Mouse (Mus musculus): Measurements from ENCODE around the gene Tgtp2. TPM values are rescaled to one million over a fixed set of nuclear protein-coding genes. Genes with fewer than 3 reads are reported as not detected.

Tgtp2 gene
- polyA plus RNA-seq, 1 experiment from 2014 or later = not detected

DNA sequence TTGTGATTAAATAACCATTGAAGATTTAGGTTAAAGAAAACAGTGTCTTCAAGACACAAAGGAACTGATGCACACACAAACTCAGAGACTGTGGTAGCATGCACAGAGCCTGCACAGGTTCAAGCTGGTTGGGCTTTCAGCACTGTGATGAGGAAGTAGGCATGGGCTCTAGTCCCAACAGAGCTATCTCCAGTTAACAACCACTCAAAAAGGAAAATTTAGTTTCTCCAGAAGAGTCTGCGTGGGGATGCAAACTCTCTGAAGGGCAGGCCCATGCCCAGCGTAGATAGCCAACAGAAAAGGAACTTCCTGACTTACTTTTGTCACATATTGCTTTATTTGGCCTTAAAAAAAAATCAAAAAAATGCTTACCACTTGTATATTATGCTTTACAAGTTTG is 28.8 kb upstream of the Tgtp2 start:
- H3K4me3 ChIP-seq = no peak overlapping the region
- H3K4me1 ChIP-seq = peaks cover 8% of the 10 kb centered on the region
- no peaks in the 10 kb centered on the region for H3K9me3 ChIP-seq
- WGBS = 94% methylated on average over 2 of the region's 2 CpGs
- no peaks in the 10 kb centered on the region for H3K27me3 ChIP-seq (replicated peaks; ENCODE audit: low read depth, poor library complexity, severe bottlenecking)
- no peaks in the 10 kb centered on the region for H3K36me3 ChIP-seq (replicated peaks)
- no peak overlapping the region for H3K27ac ChIP-seq (replicated peaks)
- DNase-seq (ENCODE audit: low spot score) = no peak

DNA sequence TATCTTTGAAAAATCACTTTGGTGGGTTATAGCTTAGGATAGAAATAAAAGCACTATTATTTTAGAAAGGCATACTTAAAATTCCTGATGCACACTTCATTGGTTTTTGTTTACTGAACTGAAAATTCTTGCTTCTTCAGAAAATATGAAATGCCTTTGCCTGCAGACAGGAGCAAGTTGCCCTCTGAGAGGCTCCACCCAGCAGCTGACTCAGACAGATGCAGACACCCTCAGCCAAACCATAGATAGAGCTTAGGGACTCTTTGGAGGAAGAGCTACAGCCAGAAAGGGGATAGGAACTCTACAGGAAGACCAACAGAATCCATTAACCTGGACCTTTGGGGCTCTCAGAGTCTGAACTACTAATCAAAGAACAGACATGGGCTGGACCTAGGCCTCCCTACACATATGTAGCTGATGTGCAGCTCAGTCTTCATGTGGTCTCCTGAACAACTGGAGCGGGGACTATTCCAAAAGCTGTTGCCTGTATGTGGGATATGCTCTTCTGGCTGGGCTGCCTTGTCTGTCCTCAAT is 28.1 kb upstream of the Tgtp2 start:
- no peak overlapping the region for H3K4me3 ChIP-seq
- no peaks in the 10 kb centered on the region for H3K36me3 ChIP-seq (replicated peaks)
- 92% methylated on average over 1 of the region's 1 CpGs for WGBS
- no peaks in the 10 kb centered on the region for H3K9me3 ChIP-seq
- H3K4me1 ChIP-seq = peaks cover 8% of the 10 kb centered on the region
- H3K27me3 ChIP-seq (replicated peaks; ENCODE audit: low read depth, poor library complexity, severe bottlenecking) = no peaks in the 10 kb centered on the region
- no peak overlapping the region for H3K27ac ChIP-seq (replicated peaks)
- DNase-seq (ENCODE audit: low spot score) = no peak

DNA sequence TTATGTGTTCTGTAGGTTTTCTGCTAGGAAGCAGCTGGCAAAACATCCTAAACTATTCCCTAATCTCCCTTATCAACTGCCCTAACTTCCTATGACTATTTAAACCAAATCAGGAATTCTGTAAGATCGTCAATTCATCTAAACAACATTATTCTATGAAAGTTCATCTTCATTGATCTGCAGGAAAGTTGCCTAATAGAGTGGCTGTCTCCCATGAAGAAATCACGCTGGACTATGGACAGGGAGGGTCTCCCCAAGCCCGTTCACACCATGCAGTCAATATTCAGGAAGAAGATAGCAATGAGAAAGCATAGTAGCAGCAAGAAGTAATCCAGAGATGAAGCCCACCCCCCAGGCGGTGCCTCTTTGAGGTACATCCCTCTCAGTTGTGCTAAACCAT is 27.2 kb upstream of the Tgtp2 start:
- Histone ChIP-seq H3K27me3 (replicated peaks; ENCODE audit: low read depth, poor library complexity, severe bottlenecking) (no peaks in the 10 kb centered on the region), H3K36me3 (replicated peaks) (no peaks in the 10 kb centered on the region), H3K27ac (replicated peaks) (no peak overlapping the region), H3K9me3 (no peaks in the 10 kb centered on the region), H3K4me1 (peaks cover 8% of the 10 kb centered on the region), H3K4me3 (no peak overlapping the region)
- 74% methylated on average over 4 of the region's 4 CpGs for WGBS
- DNase-seq (ENCODE audit: low spot score) = no peak

DNA sequence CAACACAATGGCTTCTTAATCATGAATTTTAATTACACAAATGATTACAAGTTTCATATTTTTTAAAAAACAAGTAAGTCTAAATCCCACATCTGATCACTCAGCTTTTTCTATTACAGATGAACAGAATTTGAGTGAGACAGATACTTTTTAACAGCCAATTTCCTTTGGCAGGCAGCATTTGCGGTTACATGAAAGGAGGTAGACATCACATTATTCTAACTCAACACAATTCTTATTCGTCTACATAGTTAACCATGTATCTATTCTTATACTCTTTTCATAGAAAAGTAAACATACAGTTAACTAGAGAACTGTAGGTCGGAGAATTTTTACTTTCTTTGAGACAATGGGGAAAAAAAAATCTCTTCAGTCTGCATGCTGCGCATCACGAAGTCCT is 26.5 kb upstream of the Tgtp2 start:
- Histone ChIP-seq H3K36me3 (replicated peaks) (no peaks in the 10 kb centered on the region), H3K27ac (replicated peaks) (no peak overlapping the region), H3K27me3 (replicated peaks; ENCODE audit: low read depth, poor library complexity, severe bottlenecking) (no peaks in the 10 kb centered on the region), H3K4me3 (no peak overlapping the region), H3K4me1 (peaks cover 8% of the 10 kb centered on the region), H3K9me3 (no peaks in the 10 kb centered on the region)
- 91% methylated on average over 5 of the region's 5 CpGs for WGBS
- no peak for DNase-seq (ENCODE audit: low spot score)

DNA sequence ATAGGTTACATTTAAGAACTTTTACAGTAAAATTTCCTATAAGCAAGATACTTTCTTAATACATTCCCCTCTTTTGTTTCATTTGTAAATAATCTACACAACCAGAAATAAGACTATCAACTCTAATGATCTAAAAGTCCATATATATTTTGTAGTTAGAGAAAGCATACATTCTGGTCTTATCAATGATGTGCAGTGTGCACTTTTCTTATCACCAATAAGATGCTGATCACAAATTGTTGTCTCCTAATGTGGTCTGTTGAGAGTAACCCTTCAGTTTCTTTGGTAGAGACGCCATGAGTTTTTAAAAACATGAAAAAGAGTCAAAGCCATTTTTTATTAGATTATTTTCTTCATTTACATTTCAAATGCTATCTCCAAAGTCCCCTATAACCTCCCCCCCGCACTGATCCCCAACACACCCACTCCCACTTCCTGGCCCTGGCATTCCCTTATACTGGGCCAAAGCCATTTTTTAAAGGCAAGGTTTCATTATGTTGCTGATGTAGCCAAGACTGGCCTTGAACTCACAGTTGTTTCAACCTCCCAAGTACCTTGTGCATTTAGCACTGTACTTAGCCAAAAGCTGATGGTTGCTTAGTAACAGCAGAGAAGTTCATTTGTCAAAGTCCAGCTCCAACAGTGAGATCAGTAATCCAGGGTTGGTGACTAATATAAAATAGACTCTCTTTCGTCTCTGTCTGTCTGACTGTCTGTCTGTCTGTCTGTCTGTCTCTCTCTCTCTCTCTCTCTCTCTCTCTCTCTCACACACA is 25.9 kb upstream of the Tgtp2 start:
- Histone ChIP-seq H3K27ac (replicated peaks) (no peak overlapping the region), H3K9me3 (no peaks in the 10 kb centered on the region), H3K4me1 (peaks cover 8% of the 10 kb centered on the region), H3K36me3 (replicated peaks) (no peaks in the 10 kb centered on the region), H3K27me3 (replicated peaks; ENCODE audit: low read depth, poor library complexity, severe bottlenecking) (no peaks in the 10 kb centered on the region), H3K4me3 (no peak overlapping the region)
- no peak for DNase-seq (ENCODE audit: low spot score)
- 84% methylated on average over 3 of the region's 3 CpGs for WGBS

DNA sequence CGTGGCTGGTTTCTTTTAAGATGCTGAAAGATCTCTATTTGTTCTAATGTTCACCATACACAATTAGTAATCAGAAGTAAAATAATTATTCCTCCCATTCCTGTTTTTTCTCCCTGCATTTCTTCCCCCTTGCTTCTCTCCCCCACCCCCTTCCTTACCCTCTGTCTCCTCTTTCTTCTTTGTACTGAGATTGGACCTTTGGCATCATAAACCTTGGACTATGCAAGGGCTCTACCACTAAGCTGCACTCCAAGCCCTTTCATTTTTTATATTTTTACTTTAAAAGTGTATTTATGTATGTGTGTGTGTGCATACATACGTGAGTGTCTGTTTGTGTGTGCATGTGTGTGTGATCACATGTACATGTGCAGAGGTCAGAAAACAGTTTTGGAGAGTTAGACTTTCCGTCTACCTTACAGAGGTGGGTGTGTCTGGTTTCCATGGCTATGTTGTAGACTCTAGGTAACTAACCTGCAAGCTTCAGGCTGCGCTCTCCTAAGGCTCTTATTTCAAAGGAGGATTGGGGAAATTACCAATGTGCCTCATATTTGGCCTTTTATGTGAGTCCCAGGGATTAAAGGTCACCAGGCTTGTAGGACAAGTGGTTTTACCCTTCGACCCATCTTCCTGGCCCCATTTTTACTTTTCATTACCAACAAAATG is 25.1 kb upstream of the Tgtp2 start:
- Histone ChIP-seq H3K9me3 (no peaks in the 10 kb centered on the region), H3K27me3 (replicated peaks; ENCODE audit: low read depth, poor library complexity, severe bottlenecking) (no peaks in the 10 kb centered on the region), H3K4me3 (no peak overlapping the region), H3K4me1 (peaks cover 8% of the 10 kb centered on the region), H3K27ac (replicated peaks) (no peak overlapping the region), H3K36me3 (replicated peaks) (no peaks in the 10 kb centered on the region)
- DNase-seq (ENCODE audit: low spot score) = no peak
- WGBS = 82% methylated on average over 5 of the region's 5 CpGs

DNA sequence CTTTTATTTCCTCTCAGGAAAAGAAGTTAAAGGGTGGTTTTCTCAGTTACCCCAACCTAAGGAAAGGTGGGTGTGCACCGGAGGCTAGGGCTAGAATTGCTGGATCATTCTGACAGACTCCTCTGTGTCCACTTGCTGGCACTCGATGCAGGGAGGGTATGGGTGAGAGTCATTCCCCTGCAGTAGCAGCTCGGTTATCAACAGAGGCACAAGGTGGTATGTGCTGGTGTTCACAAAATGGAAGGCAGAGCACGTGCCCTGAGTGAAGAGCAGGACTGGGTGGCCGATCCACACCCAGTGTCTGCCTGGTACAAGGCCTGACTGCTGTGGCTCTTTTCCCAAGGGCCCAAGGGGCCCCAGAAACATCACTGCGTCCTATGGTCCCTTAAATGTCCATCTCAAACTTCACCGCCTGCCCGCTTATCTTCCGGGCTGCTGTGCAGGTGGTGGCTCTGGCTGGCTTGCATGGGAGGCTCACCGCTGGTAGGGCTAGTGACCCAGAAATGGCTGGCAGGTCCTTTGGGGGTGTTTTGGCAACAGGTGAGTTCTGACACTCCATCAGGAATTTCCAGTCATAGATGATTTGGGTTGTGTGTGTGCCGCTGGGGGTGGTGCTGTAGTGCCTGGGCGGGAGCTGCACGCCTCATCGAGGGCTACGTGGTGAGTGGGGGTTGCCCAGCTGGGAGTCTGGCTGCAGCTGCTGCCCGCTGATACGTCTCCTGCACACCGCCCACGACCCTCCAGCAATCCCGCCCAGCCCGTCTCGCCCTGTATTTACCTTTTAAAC is 24.0 kb upstream of the Tgtp2 start:
- Histone ChIP-seq H3K9me3 (no peaks in the 10 kb centered on the region), H3K4me3 (peak overlapping the region; percentile 37; the same call in 1 of the 2 replicates)

DNA sequence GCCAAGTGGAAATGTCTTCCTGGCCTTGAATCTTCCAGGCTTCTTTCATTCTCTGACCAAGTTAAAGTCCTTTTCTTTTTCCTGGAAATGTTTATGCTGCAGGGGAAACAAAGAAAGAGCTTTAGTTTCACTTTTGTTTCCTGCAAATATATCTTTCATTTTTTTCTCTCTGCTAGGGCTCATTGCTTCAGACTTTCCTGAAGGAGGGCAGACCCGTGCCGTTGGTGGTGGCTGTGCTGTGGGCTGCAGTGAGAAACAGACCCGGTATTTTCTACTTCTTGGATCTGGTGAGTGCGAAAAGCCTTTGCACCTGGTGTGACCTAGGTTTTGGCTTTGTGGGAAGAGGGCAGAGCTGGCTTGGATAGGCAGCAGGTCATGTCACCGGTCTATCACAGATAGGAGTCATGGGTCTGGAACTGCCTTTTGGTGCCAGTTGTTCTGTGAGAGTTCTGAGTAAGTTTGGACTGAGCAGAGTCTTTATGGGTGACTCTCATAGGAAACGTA is 22.9 kb upstream of the Tgtp2 start:
- 88% methylated on average over 6 of the region's 6 CpGs for WGBS
- no peaks in the 10 kb centered on the region for H3K9me3 ChIP-seq
- no peaks in the 10 kb centered on the region for H3K36me3 ChIP-seq (replicated peaks)
- H3K27me3 ChIP-seq (replicated peaks; ENCODE audit: low read depth, poor library complexity, severe bottlenecking) = no peaks in the 10 kb centered on the region
- no peak overlapping the region for H3K27ac ChIP-seq (replicated peaks)
- DNase-seq (ENCODE audit: low spot score) = no peak
- H3K4me1 ChIP-seq = peaks cover 8% of the 10 kb centered on the region
- H3K4me3 ChIP-seq = no peak overlapping the region

More for the DNA sequence above, 24.0 kb upstream of the Tgtp2 start:
- DNase-seq (ENCODE audit: low spot score) = peak; percentile 46
- Histone ChIP-seq H3K27me3 (replicated peaks; ENCODE audit: low read depth, poor library complexity, severe bottlenecking) (no peaks in the 10 kb centered on the region), H3K36me3 (replicated peaks) (no peaks in the 10 kb centered on the region), H3K4me1 (peaks cover 8% of the 10 kb centered on the region), H3K27ac (replicated peaks) (peak overlapping the region; percentile 30; the same call in 1 of the 2 replicates)
- WGBS = 40% methylated on average over 22 of the region's 22 CpGs

DNA sequence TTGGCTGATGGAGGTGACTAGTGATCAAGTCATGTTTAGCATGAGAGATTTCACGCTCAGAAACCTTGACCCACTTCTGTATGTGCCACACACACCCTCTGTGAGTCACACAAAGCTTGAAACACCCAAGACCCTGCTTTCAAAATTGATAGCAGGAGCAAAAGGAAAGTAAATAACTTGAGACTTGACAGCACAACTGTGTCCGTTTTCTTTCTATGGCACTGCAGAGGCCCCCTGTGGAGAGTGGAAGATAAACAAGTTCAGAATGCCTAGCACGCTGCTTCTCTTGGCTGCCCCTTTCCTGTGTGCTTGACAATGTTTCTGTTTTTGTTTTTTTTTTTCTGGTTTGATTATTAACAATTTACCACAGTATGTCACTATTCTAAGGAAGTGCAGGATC is 20.9 kb upstream of the Tgtp2 start:
- no peaks in the 10 kb centered on the region for H3K9me3 ChIP-seq
- H3K4me3 ChIP-seq = no peak overlapping the region
- no peaks in the 10 kb centered on the region for H3K36me3 ChIP-seq (replicated peaks)
- WGBS = 57% methylated on average over 3 of the region's 3 CpGs
- no peaks in the 10 kb centered on the region for H3K27me3 ChIP-seq (replicated peaks; ENCODE audit: low read depth, poor library complexity, severe bottlenecking)
- H3K4me1 ChIP-seq = peaks cover 8% of the 10 kb centered on the region
- H3K27ac ChIP-seq (replicated peaks) = no peak overlapping the region
- DNase-seq (ENCODE audit: low spot score) = no peak

DNA sequence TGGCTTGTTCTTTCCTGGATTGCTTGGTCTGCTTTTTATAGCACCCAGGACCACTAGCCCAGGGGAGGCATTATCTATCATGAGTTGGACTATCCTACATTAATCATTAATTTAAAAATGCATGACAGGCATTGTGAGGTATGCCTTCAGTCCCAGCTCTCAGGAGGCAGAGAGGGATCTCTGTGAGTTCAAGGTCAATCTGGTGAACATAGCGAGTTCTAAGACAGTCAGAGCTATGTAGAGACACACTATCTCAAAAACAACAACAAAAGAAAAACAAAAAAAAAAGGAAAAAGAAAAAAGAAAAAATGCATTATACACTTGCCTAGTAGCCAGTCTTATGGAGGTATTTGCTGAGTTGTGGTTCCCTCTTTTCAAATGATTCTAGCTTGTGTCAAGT is 20.4 kb upstream of the Tgtp2 start:
- H3K4me3 ChIP-seq = no peak overlapping the region
- no peaks in the 10 kb centered on the region for H3K27me3 ChIP-seq (replicated peaks; ENCODE audit: low read depth, poor library complexity, severe bottlenecking)
- no peak overlapping the region for H3K27ac ChIP-seq (replicated peaks)
- no peak for DNase-seq (ENCODE audit: low spot score)
- WGBS = 81% methylated on average over 1 of the region's 1 CpGs
- H3K36me3 ChIP-seq (replicated peaks) = no peaks in the 10 kb centered on the region
- no peaks in the 10 kb centered on the region for H3K9me3 ChIP-seq
- H3K4me1 ChIP-seq = peaks cover 8% of the 10 kb centered on the region

DNA sequence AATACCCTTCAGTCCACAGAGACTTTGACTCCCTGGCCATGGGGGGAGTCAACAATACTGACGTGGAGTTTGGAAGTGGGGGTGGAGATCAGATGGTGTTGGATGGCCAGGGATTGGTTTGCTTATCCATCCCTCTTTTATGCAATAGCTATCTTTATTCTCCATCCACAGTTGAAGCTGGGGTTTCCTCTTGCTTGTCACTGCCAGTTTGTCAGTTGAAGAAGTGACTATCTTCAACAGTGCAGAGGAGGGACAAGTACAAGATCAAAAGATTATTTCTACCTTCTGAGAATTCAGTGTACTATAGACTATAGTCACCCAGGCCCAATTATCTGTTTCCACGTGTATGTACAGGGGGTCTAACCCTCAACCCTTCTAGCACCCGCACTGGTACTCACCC is 19.8 kb upstream of the Tgtp2 start:
- 79% methylated on average over 3 of the region's 3 CpGs for WGBS
- Histone ChIP-seq H3K36me3 (replicated peaks) (no peaks in the 10 kb centered on the region), H3K27ac (replicated peaks) (no peak overlapping the region), H3K9me3 (no peaks in the 10 kb centered on the region), H3K4me1 (peaks cover 8% of the 10 kb centered on the region), H3K27me3 (replicated peaks; ENCODE audit: low read depth, poor library complexity, severe bottlenecking) (no peaks in the 10 kb centered on the region), H3K4me3 (no peak overlapping the region)
- no peak for DNase-seq (ENCODE audit: low spot score)

DNA sequence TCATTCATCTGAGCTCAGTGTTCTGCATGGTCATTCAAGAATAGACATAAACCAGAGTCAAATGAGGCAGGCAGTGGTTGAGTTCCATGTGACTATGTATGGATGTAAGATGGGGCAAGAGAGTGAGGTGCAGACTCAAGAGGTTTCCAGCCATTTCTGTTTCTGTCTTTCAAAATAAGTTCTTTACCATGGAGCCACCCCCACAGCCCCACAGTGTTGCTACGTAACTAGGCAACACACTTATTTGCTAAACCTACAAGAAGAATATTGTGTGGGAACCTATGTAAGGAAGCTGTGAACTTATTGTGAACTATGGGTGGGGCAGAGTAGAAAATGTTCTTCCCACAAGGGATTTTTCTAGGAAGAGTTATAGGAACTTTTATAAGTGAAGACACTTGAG is 19.1 kb upstream of the Tgtp2 start:
- Histone ChIP-seq H3K27me3 (replicated peaks; ENCODE audit: low read depth, poor library complexity, severe bottlenecking) (no peaks in the 10 kb centered on the region), H3K9me3 (no peaks in the 10 kb centered on the region), H3K36me3 (replicated peaks) (no peaks in the 10 kb centered on the region), H3K4me1 (peaks cover 4% of the 10 kb centered on the region), H3K27ac (replicated peaks) (no peak overlapping the region), H3K4me3 (no peak overlapping the region)
- WGBS = 91% methylated on average over 1 of the region's 1 CpGs
- DNase-seq (ENCODE audit: low spot score) = no peak

Data from embryonic facial prominence, embryonic 10.5 days (tissue).